Mouse (Mus musculus) kidney, adult 8-10 months (tissue): ENCODE data around the gene 4930412O13Rik.

ENCODE experiments used
- DNase-seq, 2 experiments: peaks; one replicate each; pipeline ENCODE4 v3.0.0; 2022

4930412O13Rik gene

DNA sequence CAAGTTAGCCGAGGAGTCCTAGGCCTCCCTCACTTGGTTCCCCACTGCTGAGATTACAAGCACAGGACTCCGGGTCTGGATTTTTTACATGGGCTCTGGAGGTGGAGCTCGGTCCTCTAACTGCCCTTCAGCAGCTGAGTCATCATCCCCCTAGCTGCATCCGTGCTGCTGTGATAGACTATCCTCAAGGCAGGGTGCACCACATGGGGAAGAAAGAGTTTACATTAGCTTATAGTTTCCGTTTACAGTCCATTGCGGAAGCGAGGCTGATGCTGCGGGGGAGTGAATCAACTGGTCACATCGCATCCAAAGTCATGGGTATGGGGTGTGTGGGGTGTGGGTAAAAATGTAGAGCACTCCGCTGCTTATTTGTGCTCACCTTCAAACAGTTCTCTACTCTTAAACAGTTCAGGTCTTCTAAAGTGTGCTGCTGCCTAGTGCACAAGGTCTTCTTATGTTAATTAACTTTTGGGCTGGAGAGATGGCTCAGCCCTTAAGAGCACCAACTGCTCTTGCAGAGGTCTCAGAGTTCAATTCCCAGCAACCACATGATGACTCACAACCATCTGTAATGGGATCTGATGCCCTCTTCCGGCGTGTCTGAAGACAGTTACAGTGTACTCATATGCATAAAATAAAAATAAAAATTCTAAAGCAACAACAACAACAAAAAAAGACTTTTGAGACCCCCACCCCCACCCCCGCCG, 23.0 kb downstream of the 4930412O13Rik start:
- no peak for DNase-seq

- peak in 1 of 2 experiments; percentile 36 for DNase-seq
Observed at GRCm38 (mm10) chr2:9905995-9906394, 24.9 kb downstream of the 4930412O13Rik start.

GRCm38 (mm10) chr2:9917602-9918001, 36.5 kb downstream of the 4930412O13Rik start:
- no peak for DNase-seq

DNA sequence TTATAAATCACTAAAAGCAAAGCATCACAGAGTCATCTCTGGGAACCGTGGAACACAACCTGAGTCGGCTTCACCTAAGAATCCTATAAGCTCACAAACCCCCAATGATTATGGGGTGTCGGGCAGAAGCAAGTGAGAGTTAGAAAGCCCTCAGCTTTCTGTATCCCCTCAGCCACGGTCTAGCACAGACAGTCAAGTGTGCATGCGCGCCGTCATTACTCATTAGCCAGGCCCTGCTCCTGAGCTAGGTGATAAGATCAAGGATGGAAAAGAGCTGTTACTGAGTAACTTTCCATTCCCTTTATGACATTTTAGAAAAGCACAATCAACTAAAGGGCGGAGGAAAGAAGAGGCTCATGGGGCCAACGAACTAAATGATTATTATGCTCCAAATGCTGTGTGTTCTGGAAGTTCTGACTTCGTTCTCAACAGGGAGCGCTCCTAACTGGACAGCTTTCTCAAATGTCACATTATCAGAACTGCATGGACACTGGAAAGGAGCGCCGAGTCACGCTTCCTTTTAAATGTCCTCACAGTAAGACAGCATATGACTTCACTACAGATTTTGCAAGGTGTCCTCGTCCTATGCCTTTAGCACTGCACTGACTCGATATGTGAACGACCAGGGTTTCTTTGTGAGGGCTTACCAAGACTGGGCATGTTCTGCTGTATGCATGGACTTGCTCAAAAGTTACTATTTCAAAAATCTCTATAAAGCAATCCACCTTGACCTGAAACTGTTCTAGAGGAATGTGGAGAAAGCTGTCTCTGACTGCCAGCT, 37.8 kb downstream of the 4930412O13Rik start:
- peak; percentile 67 to 71 for DNase-seq

- DNase-seq: peak in 1 of 2 experiments; percentile 11
Observed at GRCm38 (mm10) chr2:9926194-9926904, 45.3 kb downstream of the 4930412O13Rik start.

DNA sequence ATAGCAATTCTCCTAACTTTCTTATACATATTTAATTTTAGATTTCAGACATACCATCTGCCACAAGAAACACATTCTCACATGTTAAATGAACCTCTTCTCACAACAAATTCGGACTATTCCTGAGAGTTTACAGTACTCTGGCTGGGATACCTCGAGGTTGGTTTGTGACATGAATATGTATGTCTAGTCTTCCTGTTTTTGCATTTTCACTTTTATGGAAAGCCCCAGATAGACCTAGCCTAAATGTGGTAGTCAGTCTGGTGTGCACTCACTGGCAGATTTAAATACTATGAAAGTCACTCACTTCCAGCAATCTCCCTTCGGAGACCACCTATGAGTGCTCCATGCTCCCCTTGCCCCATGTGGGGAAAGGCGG, 45.8 kb downstream of the 4930412O13Rik start:
- DNase-seq: no peak
